Mouse (Mus musculus) spleen, adult 10 weeks (tissue): ENCODE measurements around the gene Ndel1. TPM values are rescaled to one million over a fixed set of nuclear protein-coding genes. Genes with fewer than 3 reads are reported as not detected.

Experiments
- polyA plus RNA-seq: library from polyadenylated mRNA; stranded (reverse); fragments of 350-450 nt; fragmentation: Illumina TruSeq; extraction: RNeasy Lipid Tissue Mini Kit (QIAGEN cat#74804); gene quantifications from one replicate; pipeline ENCODE4 v1.2.3, GENCODE M21; 2015; ENCODE audit warnings: low replicate concordance; ENCODE audit not compliant: insufficient read depth

Ndel1 gene
- polyA plus RNA-seq = 59.8 TPM

GRCm38 (mm10) chr11:68871748-68872147 is at the start of gene Ndel1:
Ndel1 (minus strand) TSS chr11:68871858.

GRCm38 (mm10) chr11:68901351-68902046 is 29.8 kb upstream of the Ndel1 start, which contains the start of gene Rpl26:
Rpl26 (plus strand) TSS chr11:68901583.

GRCm38 (mm10) chr11:68888253-68888652 is 16.6 kb upstream of the Ndel1 start, which contains the start of gene Rnf222:
Rnf222 (plus strand) TSS chr11:68888553.

Other genes starting within 250 kb of the Ndel1 start
- gene Myh10, start 180.3 kb downstream of the Ndel1 start, polyA plus RNA-seq = 6.0 TPM
- not detected for gene Rnf222, start 16.7 kb upstream of the Ndel1 start, polyA plus RNA-seq
- 3,091 TPM for gene Rpl26, start 29.7 kb upstream of the Ndel1 start, polyA plus RNA-seq
- not detected for gene Odf4, start 55.2 kb upstream of the Ndel1 start, polyA plus RNA-seq
- 3.7 TPM for gene Arhgef15, start 85.6 kb upstream of the Ndel1 start, polyA plus RNA-seq
- 16.7 TPM for gene Slc25a35, start 96.3 kb upstream of the Ndel1 start, polyA plus RNA-seq
- gene Rangrf, start 103.3 kb upstream of the Ndel1 start, polyA plus RNA-seq = 9.7 TPM
- gene Pfas, start 136.6 kb upstream of the Ndel1 start, polyA plus RNA-seq = 14.9 TPM
- 16.9 TPM for gene Ctc1, start 144.1 kb upstream of the Ndel1 start, polyA plus RNA-seq
- 18.1 TPM for gene Aurkb, start 173.8 kb upstream of the Ndel1 start, polyA plus RNA-seq
- 6.8 TPM for gene Borcs6, start 187.9 kb upstream of the Ndel1 start, polyA plus RNA-seq
- gene Tmem107, start 198.9 kb upstream of the Ndel1 start, polyA plus RNA-seq = 3.2 TPM
- gene Vamp2, start 216.6 kb upstream of the Ndel1 start, polyA plus RNA-seq = 199 TPM
- gene Per1, start 223.4 kb upstream of the Ndel1 start, polyA plus RNA-seq = 8.1 TPM
- gene Hes7, start 248.5 kb upstream of the Ndel1 start, polyA plus RNA-seq = 0.12 TPM